8 mouse cellular contexts compared by ENCODE assay signal in the genomic region with DNA sequence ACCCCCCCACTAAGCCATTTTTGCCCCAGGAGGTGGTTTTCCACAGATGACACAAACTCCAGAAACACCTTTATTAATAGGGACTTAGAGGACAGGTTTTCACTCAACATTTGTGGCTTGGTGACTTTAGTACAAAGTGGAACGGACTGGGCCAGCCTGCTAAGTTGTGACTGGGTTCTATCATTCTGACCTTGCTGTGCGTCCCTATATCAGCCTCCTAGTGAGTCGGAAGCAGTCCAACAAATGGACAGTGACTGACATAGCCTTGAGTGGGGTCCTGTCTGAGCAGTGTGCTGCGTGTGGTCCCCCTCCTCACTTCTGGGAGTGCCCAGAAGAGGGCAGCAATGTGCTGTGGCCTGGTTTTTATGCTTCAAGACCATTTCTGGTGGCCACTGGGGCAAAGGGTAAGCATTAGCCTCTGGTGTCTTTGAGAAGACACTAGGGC. TPM values are rescaled to one million over a fixed set of nuclear protein-coding genes. Genes with fewer than 3 reads are reported as not detected.
A peak's percentile ranks its signal among the peaks of the same experiment; 100 is the strongest.
DNase-seq lines count a peak whose midpoint lies in the region; ATAC-seq lines count a peak whose summit lies in the region.

No protein-coding gene starts in this region.

- H3K27ac ChIP-seq in embryonic facial prominence, embryonic 11.5 days (replicated peaks; ENCODE audit: low read depth, low read length): no peak overlapping the region
- peak overlapping the region; percentile 90 for H3K27ac ChIP-seq in hindbrain, embryonic 10.5 days
- peak overlapping the region; percentile 79 for H3K27ac ChIP-seq in limb, embryonic 13.5 days
- peak overlapping the region; percentile 89 for H3K27ac ChIP-seq in midbrain, embryonic 15.5 days

- peak overlapping the region; percentile 81 for H3K9ac ChIP-seq in embryonic facial prominence, embryonic 11.5 days (replicated peaks; ENCODE audit: low read length)
- H3K9ac ChIP-seq in limb, embryonic 13.5 days: peak overlapping the region; percentile 80
- H3K9ac ChIP-seq in midbrain, embryonic 15.5 days: peak overlapping the region; percentile 57

- no peaks in the 10 kb centered on the region for H3K27me3 ChIP-seq in embryonic facial prominence, embryonic 11.5 days (ENCODE audit: control insufficient read depth, insufficient read depth, low read length)
- no peaks in the 10 kb centered on the region for H3K27me3 ChIP-seq in hindbrain, embryonic 10.5 days (ENCODE audit: insufficient read depth, poor library complexity, severe bottlenecking)
- H3K27me3 ChIP-seq in limb, embryonic 13.5 days: no peaks in the 10 kb centered on the region
- H3K27me3 ChIP-seq in midbrain, embryonic 15.5 days (replicated peaks): no peaks in the 10 kb centered on the region

- H3K4me2 ChIP-seq in embryonic facial prominence, embryonic 11.5 days (ENCODE audit: low read depth, low read length): peak overlapping the region; percentile 51
- H3K4me2 ChIP-seq in limb, embryonic 13.5 days (replicated peaks): peak overlapping the region; percentile 79
- peak overlapping the region; percentile 81 for H3K4me2 ChIP-seq in midbrain, embryonic 15.5 days

- H3K4me3 ChIP-seq in embryonic facial prominence, embryonic 11.5 days (ENCODE audit: low read depth, low read length): peak overlapping the region; percentile 58
- peak overlapping the region; percentile 84 for H3K4me3 ChIP-seq in hindbrain, embryonic 10.5 days
- peak overlapping the region; percentile 88 for H3K4me3 ChIP-seq in limb, embryonic 13.5 days
- peak overlapping the region; percentile 59 for H3K4me3 ChIP-seq in midbrain, embryonic 15.5 days

- 0% methylated on average over 4 of the region's 4 CpGs for WGBS in embryonic facial prominence, embryonic 11.5 days
- WGBS in hindbrain, embryonic 10.5 days: 1% methylated on average over 4 of the region's 4 CpGs
- WGBS in limb, embryonic 13.5 days: under 1% methylated on average over 4 of the region's 4 CpGs
- WGBS in midbrain, embryonic 15.5 days: 2% methylated on average over 4 of the region's 4 CpGs

- peak; percentile 40 to 69 for DNase-seq in layer of hippocampus, postnatal 25 days (ENCODE audit: extremely low spot score in 1 of 2, low spot score in 1 of 2)
- no peak for DNase-seq in layer of hippocampus, postnatal 36 days
- peak; percentile 86 for DNase-seq in adipocyte (ENCODE audit: low spot score)
- DNase-seq in embryonic facial prominence, embryonic 11.5 days (ENCODE audit: low spot score): peak; percentile 80
- peak; percentile 86 for DNase-seq in hindbrain, embryonic 10.5 days (ENCODE audit: low spot score)
- peak; percentile 67 for DNase-seq in thymus, postnatal 14 days

- peaks cover 11% of the 10 kb centered on the region for H3K4me1 ChIP-seq in embryonic facial prominence, embryonic 11.5 days (ENCODE audit: control insufficient read depth, insufficient read depth, low read length)
- peaks cover 68% of the 10 kb centered on the region for H3K4me1 ChIP-seq in hindbrain, embryonic 10.5 days (replicated peaks)
- H3K4me1 ChIP-seq in limb, embryonic 13.5 days: peaks cover 74% of the 10 kb centered on the region
- peaks cover 70% of the 10 kb centered on the region for H3K4me1 ChIP-seq in midbrain, embryonic 15.5 days

- peaks cover 3% of the 10 kb centered on the region for H3K36me3 ChIP-seq in embryonic facial prominence, embryonic 11.5 days (replicated peaks; ENCODE audit: control insufficient read depth, insufficient read depth, low read depth, low read length)
- H3K36me3 ChIP-seq in hindbrain, embryonic 10.5 days: peaks cover 41% of the 10 kb centered on the region
- H3K36me3 ChIP-seq in limb, embryonic 13.5 days: peaks cover 24% of the 10 kb centered on the region
- H3K36me3 ChIP-seq in midbrain, embryonic 15.5 days (replicated peaks): no peaks in the 10 kb centered on the region

- no peaks in the 10 kb centered on the region for H3K9me3 ChIP-seq in embryonic facial prominence, embryonic 11.5 days (replicated peaks; ENCODE audit: control insufficient read depth, low read length)
- no peaks in the 10 kb centered on the region for H3K9me3 ChIP-seq in hindbrain, embryonic 10.5 days
- no peaks in the 10 kb centered on the region for H3K9me3 ChIP-seq in limb, embryonic 13.5 days
- no peaks in the 10 kb centered on the region for H3K9me3 ChIP-seq in midbrain, embryonic 15.5 days

- no peak for ATAC-seq in embryonic facial prominence, embryonic 11.5 days (replicated peaks; ENCODE audit: insufficient number of reproducible peaks, low FRiP score, low TSS enrichment, low read depth)
- no peak for ATAC-seq in limb, embryonic 13.5 days (ENCODE audit: low FRiP score, low read depth)
- ATAC-seq in midbrain, embryonic 15.5 days (replicated peaks): no peak

RNA-seq across cellular contexts. Expression of a gene that starts 1.3 kb away (rescaled TPM):
- total RNA-seq in layer of hippocampus, postnatal 25 days (2021): 10 to 100 TPM; 69.9 to 88.9 TPM
- 10 to 100 TPM; 86.7 to 95.1 TPM for total RNA-seq in layer of hippocampus, postnatal 36 days (2021)
- 86.1 and 88.2 TPM in 2 replicates for polyA plus RNA-seq in embryonic facial prominence, embryonic 11.5 days (2014; fragmentation: Nextera tagmentation; extraction: Ambion mirVana)
- polyA plus RNA-seq in hindbrain, embryonic 10.5 days (2016; fragmentation: Nextera tagmentation; extraction: Ambion mirVana): 93.6 and 96.4 TPM in 2 replicates
- polyA plus RNA-seq in limb, embryonic 13.5 days (2015; fragmentation: Nextera tagmentation; extraction: Ambion mirVana): 96.2 and 103 TPM in 2 replicates
- polyA plus RNA-seq in midbrain, embryonic 15.5 days (2015; fragmentation: Nextera tagmentation; extraction: Ambion mirVana): 108 and 112 TPM in 2 replicates

RNA-seq across cellular contexts. Expression of a gene that starts 5.0 kb away (rescaled TPM):
- total RNA-seq in layer of hippocampus, postnatal 25 days (2021): 10 to 100 TPM; 65.1 to 72.1 TPM
- 10 to 100 TPM; 72.9 to 76.8 TPM for total RNA-seq in layer of hippocampus, postnatal 36 days (2021)
- 1.4 and 1.8 TPM in 2 replicates for polyA plus RNA-seq in embryonic facial prominence, embryonic 11.5 days (2014; fragmentation: Nextera tagmentation; extraction: Ambion mirVana)
- polyA plus RNA-seq in hindbrain, embryonic 10.5 days (2016; fragmentation: Nextera tagmentation; extraction: Ambion mirVana): 1.8 and 3.0 TPM in 2 replicates
- polyA plus RNA-seq in limb, embryonic 13.5 days (2015; fragmentation: Nextera tagmentation; extraction: Ambion mirVana): 3.4 TPM in 2 replicates
- 8.4 and 8.8 TPM in 2 replicates for polyA plus RNA-seq in midbrain, embryonic 15.5 days (2015; fragmentation: Nextera tagmentation; extraction: Ambion mirVana)

RNA-seq across cellular contexts. Expression of a gene that starts 20.6 kb away (rescaled TPM):
- 10 to 100 TPM; 68.9 to 89.9 TPM for total RNA-seq in layer of hippocampus, postnatal 25 days (2021)
- 10 to 100 TPM; 84.9 to 95.3 TPM for total RNA-seq in layer of hippocampus, postnatal 36 days (2021)
- polyA plus RNA-seq in embryonic facial prominence, embryonic 11.5 days (2014; fragmentation: Nextera tagmentation; extraction: Ambion mirVana): 9.6 and 16.6 TPM in 2 replicates
- polyA plus RNA-seq in hindbrain, embryonic 10.5 days (2016; fragmentation: Nextera tagmentation; extraction: Ambion mirVana): 11.9 and 21.7 TPM in 2 replicates
- 22.3 and 36.6 TPM in 2 replicates for polyA plus RNA-seq in limb, embryonic 13.5 days (2015; fragmentation: Nextera tagmentation; extraction: Ambion mirVana)
- polyA plus RNA-seq in midbrain, embryonic 15.5 days (2015; fragmentation: Nextera tagmentation; extraction: Ambion mirVana): 29.0 and 29.8 TPM in 2 replicates

RNA-seq across cellular contexts. Expression of a gene that starts 40.6 kb away (rescaled TPM):
- total RNA-seq in layer of hippocampus, postnatal 25 days (2021): 100 to 1,000 TPM; 143 to 165 TPM
- 100 to 1,000 TPM; 158 to 160 TPM for total RNA-seq in layer of hippocampus, postnatal 36 days (2021)
- polyA plus RNA-seq in embryonic facial prominence, embryonic 11.5 days (2014; fragmentation: Nextera tagmentation; extraction: Ambion mirVana): 2.6 and 2.8 TPM in 2 replicates
- polyA plus RNA-seq in hindbrain, embryonic 10.5 days (2016; fragmentation: Nextera tagmentation; extraction: Ambion mirVana): 6.8 and 10.2 TPM in 2 replicates
- polyA plus RNA-seq in limb, embryonic 13.5 days (2015; fragmentation: Nextera tagmentation; extraction: Ambion mirVana): 5.0 and 5.2 TPM in 2 replicates
- 50.3 and 52.9 TPM in 2 replicates for polyA plus RNA-seq in midbrain, embryonic 15.5 days (2015; fragmentation: Nextera tagmentation; extraction: Ambion mirVana)

RNA-seq across cellular contexts. Expression of a gene that starts 50.2 kb away (rescaled TPM):
- 10 to 100 TPM; 38.1 to 40.1 TPM for total RNA-seq in layer of hippocampus, postnatal 25 days (2021)
- 10 to 100 TPM; 40.7 to 45.0 TPM for total RNA-seq in layer of hippocampus, postnatal 36 days (2021)
- polyA plus RNA-seq in embryonic facial prominence, embryonic 11.5 days (2014; fragmentation: Nextera tagmentation; extraction: Ambion mirVana): 30.3 and 32.0 TPM in 2 replicates
- 35.1 and 36.0 TPM in 2 replicates for polyA plus RNA-seq in hindbrain, embryonic 10.5 days (2016; fragmentation: Nextera tagmentation; extraction: Ambion mirVana)
- polyA plus RNA-seq in limb, embryonic 13.5 days (2015; fragmentation: Nextera tagmentation; extraction: Ambion mirVana): 33.1 and 35.6 TPM in 2 replicates
- 40.6 and 43.7 TPM in 2 replicates for polyA plus RNA-seq in midbrain, embryonic 15.5 days (2015; fragmentation: Nextera tagmentation; extraction: Ambion mirVana)

Comparison
In these comparisons a context has a peak if more than half of its experiments do, and no peak if none do; other contexts are left out.
1. DNase-seq: peak in layer of hippocampus, postnatal 25 days (2 of 2), adipocyte (single experiment), embryonic facial prominence, embryonic 11.5 days (single experiment), hindbrain, embryonic 10.5 days (single experiment) and thymus, postnatal 14 days (single experiment); none in layer of hippocampus, postnatal 36 days (0 of 2).
2. Peak in every context shown above with its lines, with median percentiles within 50 percentile points of each other: H3K4me2 ChIP-seq, H3K4me3 ChIP-seq and H3K9ac ChIP-seq.